Mouse (Mus musculus) megakaryocyte, adult 5-6 weeks (primary cell): ENCODE measurements around the gene E030018B13Rik. TPM values are rescaled to one million over a fixed set of nuclear protein-coding genes. Genes with fewer than 3 reads are reported as not detected.

Experiments
- ATAC-seq: 2 replicates; pipeline ENCODE4 v1.8.0; 2016; ENCODE audit warnings: mild to moderate bottlenecking, inconsistent platforms; ENCODE audit not compliant: poor library complexity, severe bottlenecking
- total RNA-seq, 2 experiments: library from RNA; stranded (forward) in 1 of 2; stranded (reverse) in 1 of 2; fragments of 153-499, 151-499 nt in 1 of 2; fragments of 221-1000, 200-1000 nt in 1 of 2; gene quantifications; 2 replicates each; pipeline versions ENCODE4 v1.2.3 to v1.2.4; 2015 to 2017

E030018B13Rik gene
- total RNA-seq, 2 experiments from 2014 or later: not detected

GRCm38 (mm10) chr7:63957872-63958640 is 41.4 kb downstream of the E030018B13Rik start:
- no peak for ATAC-seq

- ATAC-seq: no peak
Observed at GRCm38 (mm10) chr7:63963632-63964031, 47.0 kb downstream of the E030018B13Rik start.

GRCm38 (mm10) chr7:63964121-63964520 is 47.5 kb downstream of the E030018B13Rik start:
- ATAC-seq: no peak

- ATAC-seq: peak; percentile 75
Observed at GRCm38 (mm10) chr7:63965135-63965534, 48.5 kb downstream of the E030018B13Rik start.

GRCm38 (mm10) chr7:63965635-63966418 is 49.2 kb downstream of the E030018B13Rik start:
- peak; percentile 69 for ATAC-seq

GRCm38 (mm10) chr7:63969941-63970340 is 53.3 kb downstream of the E030018B13Rik start:
- no peak for ATAC-seq

Other genes with a start within 250 kb of the E030018B13Rik start
- gene Klf13, start 22.1 kb downstream of the E030018B13Rik start, total RNA-seq (2015): 108 and 122 TPM in 2 replicates
- gene Klf13, start 22.1 kb downstream of the E030018B13Rik start, total RNA-seq (2017): 61.7 and 64.4 TPM in 2 replicates
- not detected in 2 replicates for gene Trpm1, start 237.0 kb downstream of the E030018B13Rik start, total RNA-seq (2015)
- not detected in 2 replicates for gene Trpm1, start 237.0 kb downstream of the E030018B13Rik start, total RNA-seq (2017)